Mouse (Mus musculus) bone marrow, adult 2 months (tissue): ENCODE measurements at regions not wholly inside any gene's neighbourhood (a gene's known extent, or its start where the extent isn't known, plus 50 kb on each side); places are given as distances from the start of the nearest gene placed in this dataset.

Source experiments
- CTCF ChIP-seq: fragments of 200-500 bp; IDR thresholded peaks from 2 replicates; pipeline ENCODE4 v1.5.1; 2011; ENCODE audit warnings: low read length, control low read depth; ENCODE audit not compliant: control insufficient read depth, insufficient read depth
- POLR2A ChIP-seq: fragments of 200-500 bp; IDR thresholded peaks from 2 replicates; pipeline ENCODE4 v1.6.1; 2011; ENCODE audit warnings: low read depth, mild to moderate bottlenecking, control low read depth, low read length, borderline replicate concordance; ENCODE audit not compliant: control insufficient read depth

DNA sequence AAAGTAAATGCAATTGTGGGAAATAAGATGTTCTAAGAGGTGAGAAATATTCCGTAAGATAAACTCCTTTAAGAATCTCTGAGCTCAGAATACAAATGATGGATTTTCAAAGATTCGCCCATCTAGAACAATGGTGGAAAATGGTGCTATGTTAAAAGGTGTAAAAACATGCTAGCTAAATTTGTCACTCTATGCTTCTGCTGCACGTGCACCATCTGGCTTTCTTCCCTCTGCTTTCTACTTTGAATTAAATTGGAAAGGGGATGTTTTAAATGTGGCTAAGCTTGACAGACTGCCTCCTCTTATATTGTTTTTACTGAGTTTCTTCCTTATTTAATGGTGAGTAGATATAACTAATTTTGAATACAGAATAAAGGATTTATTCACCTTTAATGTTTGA lies 887.7 kb upstream of the Map3k7 start:
- TF ChIP-seq CTCF (no peak), POLR2A (no peak)
